Mouse (Mus musculus): ENCODE results near the gene Tnr. TPM values are rescaled to one million over a fixed set of nuclear protein-coding genes. Genes with fewer than 3 reads are reported as not detected.

Tnr gene
- polyA plus RNA-seq, 1 experiment from 2014 or later, result 4.2 TPM

DNA sequence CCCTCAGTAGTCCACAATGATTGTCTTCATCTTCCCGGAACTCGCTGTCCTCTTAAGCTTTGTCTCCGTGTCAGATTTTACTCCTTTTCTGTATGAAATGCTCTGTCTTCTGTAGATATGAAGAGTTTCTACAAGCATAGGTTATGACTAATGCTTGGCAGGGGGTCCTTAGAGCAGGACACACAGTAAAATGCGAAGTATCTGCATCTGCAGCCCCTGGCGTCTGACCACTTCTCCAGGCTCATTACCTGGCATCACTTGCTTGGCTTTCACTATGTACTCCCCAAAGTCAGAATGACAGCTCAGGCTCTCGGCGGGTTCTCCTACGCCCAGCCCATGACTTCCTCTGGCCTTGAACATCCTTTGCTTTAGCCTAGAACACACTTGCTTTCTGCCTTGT is 147.6 kb downstream of the Tnr start:
- no peak overlapping the region for H3K9ac ChIP-seq
- WGBS, result 65% methylated on average over 8 of the region's 8 CpGs
- no peak overlapping the region for H3K27ac ChIP-seq
- ATAC-seq (ENCODE audit: low FRiP score) (0 out of 2 replicates have a peak, but pooled peaks have one; percentile 2), DNase-seq (ENCODE audit: low spot score) (no peak)
- no peaks in the 10 kb centered on the region for H3K27me3 ChIP-seq (ENCODE audit: control insufficient read depth, insufficient read depth, low read length)
- H3K9me3 ChIP-seq (ENCODE audit: control insufficient read depth, low read length), result no peaks in the 10 kb centered on the region
- H3K36me3 ChIP-seq (replicated peaks; ENCODE audit: control insufficient read depth, insufficient read depth), result no peaks in the 10 kb centered on the region
- H3K4me3 ChIP-seq (replicated peaks; ENCODE audit: low read length), result no peak overlapping the region
- H3K4me2 ChIP-seq (replicated peaks), result peak overlapping the region; percentile 15
- peaks cover 18% of the 10 kb centered on the region for H3K4me1 ChIP-seq (replicated peaks; ENCODE audit: control insufficient read depth, insufficient read depth, low read length)

- WGBS, result 79% methylated on average over 1 of the region's 1 CpGs
- ATAC-seq (ENCODE audit: low FRiP score), result no peak
- no peak overlapping the region for H3K9ac ChIP-seq
Observed at GRCm38 (mm10) chr1:159674240-159674639, 150.7 kb downstream of the Tnr start.

GRCm38 (mm10) chr1:159675472-159675871 is 151.9 kb downstream of the Tnr start:
- no peak for DNase-seq (ENCODE audit: low spot score)
- WGBS, result 70% methylated on average over 4 of the region's 4 CpGs
- H3K27ac ChIP-seq, result no peak overlapping the region
- no peak overlapping the region for H3K4me2 ChIP-seq (replicated peaks)
- H3K9me3 ChIP-seq (ENCODE audit: control insufficient read depth, low read length), result no peaks in the 10 kb centered on the region
- H3K9ac ChIP-seq, result no peak overlapping the region
- H3K4me3 ChIP-seq (replicated peaks; ENCODE audit: low read length), result no peak overlapping the region
- H3K27me3 ChIP-seq (ENCODE audit: control insufficient read depth, insufficient read depth, low read length), result no peaks in the 10 kb centered on the region
- ATAC-seq (ENCODE audit: low FRiP score), result 0 out of 2 replicates have a peak, but pooled peaks have one; percentile 40
- no peaks in the 10 kb centered on the region for H3K36me3 ChIP-seq (replicated peaks; ENCODE audit: control insufficient read depth, insufficient read depth)
- peaks cover 17% of the 10 kb centered on the region for H3K4me1 ChIP-seq (replicated peaks; ENCODE audit: control insufficient read depth, insufficient read depth, low read length)

More at GRCm38 (mm10) chr1:159674240-159674639, 150.7 kb downstream of the Tnr start:
- no peak overlapping the region for H3K27ac ChIP-seq
- no peaks in the 10 kb centered on the region for H3K27me3 ChIP-seq (ENCODE audit: control insufficient read depth, insufficient read depth, low read length)
- peaks cover 18% of the 10 kb centered on the region for H3K4me1 ChIP-seq (replicated peaks; ENCODE audit: control insufficient read depth, insufficient read depth, low read length)
- H3K9me3 ChIP-seq (ENCODE audit: control insufficient read depth, low read length), result no peaks in the 10 kb centered on the region
- no peaks in the 10 kb centered on the region for H3K36me3 ChIP-seq (replicated peaks; ENCODE audit: control insufficient read depth, insufficient read depth)
- H3K4me2 ChIP-seq (replicated peaks), result no peak overlapping the region
- H3K4me3 ChIP-seq (replicated peaks; ENCODE audit: low read length), result no peak overlapping the region
- no peak for DNase-seq (ENCODE audit: low spot score)

- DNase-seq (ENCODE audit: low spot score), result no peak
- Histone ChIP-seq H3K27ac (no peak overlapping the region), H3K4me3 (replicated peaks; ENCODE audit: low read length) (no peak overlapping the region), H3K9ac (no peak overlapping the region), H3K36me3 (replicated peaks; ENCODE audit: control insufficient read depth, insufficient read depth) (no peaks in the 10 kb centered on the region), H3K9me3 (ENCODE audit: control insufficient read depth, low read length) (no peaks in the 10 kb centered on the region), H3K27me3 (ENCODE audit: control insufficient read depth, insufficient read depth, low read length) (no peaks in the 10 kb centered on the region), H3K4me1 (replicated peaks; ENCODE audit: control insufficient read depth, insufficient read depth, low read length) (peaks cover 10% of the 10 kb centered on the region; the same call in 1 of the 2 replicates), H3K4me2 (replicated peaks) (no peak overlapping the region)
- WGBS, result 71% methylated on average over 10 of the region's 10 CpGs
- ATAC-seq (ENCODE audit: low FRiP score), result no peak
Observed at GRCm38 (mm10) chr1:159678221-159678935, 154.8 kb downstream of the Tnr start.

GRCm38 (mm10) chr1:159681252-159681651 is 157.7 kb downstream of the Tnr start:
- Histone ChIP-seq H3K4me2 (replicated peaks) (no peak overlapping the region), H3K9me3 (ENCODE audit: control insufficient read depth, low read length) (no peaks in the 10 kb centered on the region), H3K9ac (no peak overlapping the region), H3K4me3 (replicated peaks; ENCODE audit: low read length) (no peak overlapping the region), H3K36me3 (replicated peaks; ENCODE audit: control insufficient read depth, insufficient read depth) (no peaks in the 10 kb centered on the region), H3K27ac (no peak overlapping the region), H3K4me1 (replicated peaks; ENCODE audit: control insufficient read depth, insufficient read depth, low read length) (0 out of 2 replicates have a peak, but pooled peaks cover under 1% of the 10 kb centered on the region), H3K27me3 (ENCODE audit: control insufficient read depth, insufficient read depth, low read length) (no peaks in the 10 kb centered on the region)
- no peak for ATAC-seq (ENCODE audit: low FRiP score)
- DNase-seq (ENCODE audit: low spot score), result no peak
- WGBS, result 81% methylated on average over 2 of the region's 2 CpGs

- WGBS, result 49% methylated on average over 9 of the region's 9 CpGs
Observed at GRCm38 (mm10) chr1:159686476-159687231, 163.1 kb downstream of the Tnr start.

DNA sequence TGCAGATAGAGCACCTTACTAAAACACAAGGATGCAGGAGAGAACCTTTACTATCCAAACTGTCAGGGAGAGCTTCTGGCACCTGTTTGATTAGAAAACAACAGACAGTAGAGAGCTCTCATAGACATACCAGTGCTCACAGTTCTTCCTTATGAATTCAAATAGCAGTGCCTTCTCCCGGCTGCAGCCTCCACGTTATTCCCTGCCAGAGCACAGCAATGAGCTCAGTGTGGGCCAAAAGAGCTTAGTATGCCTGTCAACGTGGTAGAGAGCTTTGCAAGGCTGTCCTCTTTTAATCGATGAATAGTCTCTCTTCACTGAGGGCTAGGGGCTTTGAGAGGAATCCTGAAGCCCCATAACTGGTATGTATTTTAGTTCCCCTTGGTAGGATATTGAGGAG is 173.1 kb downstream of the Tnr start:
- no peak overlapping the region for H3K4me3 ChIP-seq (replicated peaks; ENCODE audit: low read length)
- no peak overlapping the region for H3K9ac ChIP-seq
- H3K27ac ChIP-seq, result no peak overlapping the region
- H3K27me3 ChIP-seq (ENCODE audit: control insufficient read depth, insufficient read depth, low read length), result no peaks in the 10 kb centered on the region
- ATAC-seq (ENCODE audit: low FRiP score) (no peak), DNase-seq (ENCODE audit: low spot score) (no peak)
- no peak overlapping the region for H3K4me2 ChIP-seq (replicated peaks)
- 41% methylated on average over 4 of the region's 4 CpGs for WGBS
- no peaks in the 10 kb centered on the region for H3K36me3 ChIP-seq (replicated peaks; ENCODE audit: control insufficient read depth, insufficient read depth)
- H3K4me1 ChIP-seq (replicated peaks; ENCODE audit: control insufficient read depth, insufficient read depth, low read length), result 0 out of 2 replicates have a peak, but pooled peaks cover 5% of the 10 kb centered on the region
- no peaks in the 10 kb centered on the region for H3K9me3 ChIP-seq (ENCODE audit: control insufficient read depth, low read length)

More at GRCm38 (mm10) chr1:159686476-159687231, 163.1 kb downstream of the Tnr start:
- Histone ChIP-seq H3K27me3 (ENCODE audit: control insufficient read depth, insufficient read depth, low read length) (no peaks in the 10 kb centered on the region), H3K9me3 (ENCODE audit: control insufficient read depth, low read length) (no peaks in the 10 kb centered on the region), H3K9ac (no peak overlapping the region), H3K4me3 (replicated peaks; ENCODE audit: low read length) (no peak overlapping the region), H3K36me3 (replicated peaks; ENCODE audit: control insufficient read depth, insufficient read depth) (no peaks in the 10 kb centered on the region), H3K4me2 (replicated peaks) (no peak overlapping the region; the same call in 1 of the 2 replicates), H3K27ac (0 out of 2 replicates have a peak overlapping the region, but pooled peaks have one; percentile 14), H3K4me1 (replicated peaks; ENCODE audit: control insufficient read depth, insufficient read depth, low read length) (peaks cover 14% of the 10 kb centered on the region)
- DNase-seq (ENCODE audit: low spot score) (peak; percentile 86), ATAC-seq (ENCODE audit: low FRiP score) (peak; percentile 77; the same call in 1 of the 2 replicates)

DNA sequence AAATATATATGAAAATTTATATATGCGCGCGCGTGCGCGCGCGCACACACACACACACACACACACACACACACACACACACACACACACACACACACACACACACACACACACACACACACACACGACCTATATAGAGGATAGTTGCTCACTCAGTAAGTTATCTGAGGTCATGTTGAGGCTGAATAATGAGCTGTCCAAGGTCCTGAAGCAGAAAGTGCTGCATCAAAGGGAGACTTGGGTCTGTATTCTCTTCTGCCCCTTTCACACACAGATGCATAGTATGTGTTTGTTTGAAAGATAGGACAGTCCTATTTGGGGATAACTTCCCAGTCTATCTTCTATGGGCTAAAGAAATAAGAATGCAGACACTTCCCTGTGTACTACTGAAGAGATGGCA is 178.5 kb downstream of the Tnr start:
- H3K9me3 ChIP-seq (ENCODE audit: control insufficient read depth, low read length), result no peaks in the 10 kb centered on the region
- H3K27me3 ChIP-seq (ENCODE audit: control insufficient read depth, insufficient read depth, low read length), result no peaks in the 10 kb centered on the region
- no peak overlapping the region for H3K4me3 ChIP-seq (replicated peaks; ENCODE audit: low read length)
- H3K9ac ChIP-seq, result no peak overlapping the region
- H3K4me2 ChIP-seq (replicated peaks), result no peak overlapping the region
- peak; percentile 60 for DNase-seq (ENCODE audit: low spot score)
- WGBS, result 90% methylated on average over 8 of the region's 9 CpGs
- no peak for ATAC-seq (ENCODE audit: low FRiP score)
- no peak overlapping the region for H3K27ac ChIP-seq
- 0 out of 2 replicates have a peak, but pooled peaks cover 5% of the 10 kb centered on the region for H3K4me1 ChIP-seq (replicated peaks; ENCODE audit: control insufficient read depth, insufficient read depth, low read length)
- no peaks in the 10 kb centered on the region for H3K36me3 ChIP-seq (replicated peaks; ENCODE audit: control insufficient read depth, insufficient read depth)

- Histone ChIP-seq H3K9me3 (ENCODE audit: control insufficient read depth, low read length) (no peaks in the 10 kb centered on the region), H3K36me3 (replicated peaks; ENCODE audit: control insufficient read depth, insufficient read depth) (no peaks in the 10 kb centered on the region), H3K4me3 (replicated peaks; ENCODE audit: low read length) (no peak overlapping the region), H3K27me3 (ENCODE audit: control insufficient read depth, insufficient read depth, low read length) (no peaks in the 10 kb centered on the region), H3K9ac (no peak overlapping the region), H3K4me2 (replicated peaks) (no peak overlapping the region), H3K4me1 (replicated peaks; ENCODE audit: control insufficient read depth, insufficient read depth, low read length) (no peaks in the 10 kb centered on the region), H3K27ac (no peak overlapping the region)
- 85% methylated on average over 3 of the region's 3 CpGs for WGBS
- ATAC-seq (ENCODE audit: low FRiP score), result no peak
- no peak for DNase-seq (ENCODE audit: low spot score)
Observed at GRCm38 (mm10) chr1:159704925-159705324, 181.4 kb downstream of the Tnr start.
